Mouse (Mus musculus) activated CD4-positive, CD25-positive, alpha-beta regulatory T cell, adult 9 weeks (primary cell): ENCODE measurements around the gene Apoa1. TPM values are rescaled to one million over a fixed set of nuclear protein-coding genes. Genes with fewer than 3 reads are reported as not detected.

Source experiments
- polyA plus RNA-seq: library from polyadenylated mRNA; unstranded; fragments of 100-300 nt; shearing (Covaris generic); gene quantifications from one replicate; pipeline ENCODE4 v1.2.1, GENCODE M21; 2017

Apoa1 gene
- not detected for polyA plus RNA-seq

DNA sequence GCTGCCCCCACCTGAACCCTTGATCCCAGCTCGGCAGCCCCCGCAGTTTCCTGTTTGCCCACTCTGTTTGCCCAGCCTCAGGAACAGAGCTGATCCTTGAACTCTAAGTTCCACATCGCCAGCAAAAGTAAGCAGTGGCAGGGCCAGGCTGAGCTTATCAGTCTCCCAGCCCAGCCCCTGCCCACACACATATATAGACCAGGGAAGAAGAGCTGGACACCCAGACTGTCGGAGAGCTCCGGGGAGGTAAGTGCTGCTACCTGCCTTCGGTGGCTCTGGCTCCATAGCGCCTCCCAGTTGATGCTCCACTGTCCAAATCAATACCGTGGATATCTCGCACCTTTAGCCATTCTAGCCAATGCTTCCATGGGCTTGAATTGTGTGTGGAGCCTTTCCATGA is at the start of gene Apoa1:
Gene Apoa1 (plus strand): TSS at position 90 of the 400 bp plus-strand sequence.

DNA sequence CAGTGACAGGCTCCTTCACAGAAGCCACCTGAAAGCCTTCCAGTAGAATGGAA is 7.0 kb downstream of the Apoa1 start, which contains the start of gene Apoc3:
Gene Apoc3 (minus strand): TSS at position 41 of the 53 bp plus-strand sequence.

GRCm38 (mm10) chr9:46240526-46241153 is 12.3 kb downstream of the Apoa1 start, which contains the start of gene Apoa4:
Gene Apoa4 (plus strand): TSS chr9:46240696.

GRCm38 (mm10) chr9:46268343-46268873 is 40.0 kb downstream of the Apoa1 start, which contains the start of gene Apoa5:
Gene Apoa5 (plus strand): TSS chr9:46268633.

DNA sequence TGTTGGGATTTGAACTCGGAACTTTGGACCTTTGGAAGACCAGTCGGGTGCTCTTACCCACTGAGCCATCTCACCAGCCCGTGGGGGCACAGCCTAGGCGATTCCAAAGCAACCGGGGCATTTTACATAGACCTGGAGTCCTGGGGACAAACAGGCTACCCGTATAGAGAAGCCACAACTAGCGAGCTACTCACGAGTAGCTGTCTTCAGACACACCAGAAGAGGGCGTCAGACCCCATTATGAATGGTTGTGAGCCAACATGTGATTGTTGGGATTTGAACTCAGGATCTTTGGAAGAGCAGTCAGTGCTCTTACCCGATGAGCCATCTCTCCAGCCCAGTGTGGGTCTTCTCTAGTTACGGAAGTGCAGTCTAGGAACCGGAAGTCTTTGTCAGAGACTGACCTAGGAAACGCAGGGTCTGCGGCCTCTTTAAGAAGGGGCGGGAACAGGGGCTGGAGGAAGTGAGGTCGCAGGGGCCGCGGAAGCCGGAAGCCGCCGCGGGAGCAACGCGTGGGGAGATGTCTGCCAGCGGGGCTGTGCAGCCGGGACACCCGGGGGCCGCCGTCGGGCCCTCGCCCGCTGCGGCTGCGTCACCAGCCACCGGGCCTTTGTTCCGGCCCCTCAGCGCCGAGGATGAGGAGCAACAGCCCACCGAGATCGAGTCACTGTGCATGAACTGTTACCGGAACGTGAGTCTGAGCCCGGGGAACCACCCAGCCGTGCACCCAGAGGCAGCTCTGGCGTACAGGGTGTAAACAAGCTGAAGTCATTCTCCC is 44.5 kb downstream of the Apoa1 start, which contains the start of gene Zpr1:
Gene Zpr1 (plus strand): TSS at position 388 of the 778 bp plus-strand sequence.

Other genes starting within 250 kb of the Apoa1 start
- gene Pafah1b2, start 215.9 kb upstream of the Apoa1 start, polyA plus RNA-seq: 74.9 TPM
- 4.1 TPM for gene Sik3, start 215.8 kb upstream of the Apoa1 start, polyA plus RNA-seq
- gene Apoc3, start 7.1 kb downstream of the Apoa1 start, polyA plus RNA-seq: not detected
- gene Apoa4, start 12.1 kb downstream of the Apoa1 start, polyA plus RNA-seq: not detected
- not detected for gene Apoa5, start 40.1 kb downstream of the Apoa1 start, polyA plus RNA-seq
- 75.5 TPM for gene Zpr1, start 44.5 kb downstream of the Apoa1 start, polyA plus RNA-seq
- 26.0 TPM for gene Bud13, start 54.4 kb downstream of the Apoa1 start, polyA plus RNA-seq
- not detected for gene 4931429L15Rik, start 91.4 kb downstream of the Apoa1 start, polyA plus RNA-seq